Mouse (Mus musculus) T-helper 2 cell (primary cell): ENCODE results near the gene H1f0.

Source experiments
- in situ Hi-C: fragments of 300-600 bp; cut with MboI, MseI; formaldehyde crosslinking; loops from one replicate; pipeline ENCODE4 v1.15.1; 2025; ENCODE audit warnings: high pct_unique_total_duplicates

Gene H1f0

DNA sequence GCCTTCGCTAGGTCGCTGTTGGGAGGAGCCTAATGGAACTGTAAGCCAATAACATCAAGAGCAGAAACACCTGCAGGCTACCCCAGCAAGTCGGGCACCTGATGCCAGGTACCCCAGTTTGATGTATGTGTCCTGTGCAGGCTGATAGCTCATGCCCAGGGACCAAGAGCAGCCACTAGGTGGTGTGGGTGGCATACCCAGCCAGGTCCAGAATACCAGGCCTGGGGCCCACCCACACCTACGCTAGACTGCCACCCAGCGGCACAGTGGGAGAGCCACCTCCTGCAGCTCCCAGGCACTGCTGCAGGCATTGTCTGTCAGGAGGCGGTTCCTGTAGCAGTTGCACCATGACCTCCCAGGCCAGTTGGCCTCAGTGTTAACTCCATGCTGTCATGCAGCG, 10.6 kb downstream of the H1f0 start:
- in situ Hi-C loops = no loop called here

DNA sequence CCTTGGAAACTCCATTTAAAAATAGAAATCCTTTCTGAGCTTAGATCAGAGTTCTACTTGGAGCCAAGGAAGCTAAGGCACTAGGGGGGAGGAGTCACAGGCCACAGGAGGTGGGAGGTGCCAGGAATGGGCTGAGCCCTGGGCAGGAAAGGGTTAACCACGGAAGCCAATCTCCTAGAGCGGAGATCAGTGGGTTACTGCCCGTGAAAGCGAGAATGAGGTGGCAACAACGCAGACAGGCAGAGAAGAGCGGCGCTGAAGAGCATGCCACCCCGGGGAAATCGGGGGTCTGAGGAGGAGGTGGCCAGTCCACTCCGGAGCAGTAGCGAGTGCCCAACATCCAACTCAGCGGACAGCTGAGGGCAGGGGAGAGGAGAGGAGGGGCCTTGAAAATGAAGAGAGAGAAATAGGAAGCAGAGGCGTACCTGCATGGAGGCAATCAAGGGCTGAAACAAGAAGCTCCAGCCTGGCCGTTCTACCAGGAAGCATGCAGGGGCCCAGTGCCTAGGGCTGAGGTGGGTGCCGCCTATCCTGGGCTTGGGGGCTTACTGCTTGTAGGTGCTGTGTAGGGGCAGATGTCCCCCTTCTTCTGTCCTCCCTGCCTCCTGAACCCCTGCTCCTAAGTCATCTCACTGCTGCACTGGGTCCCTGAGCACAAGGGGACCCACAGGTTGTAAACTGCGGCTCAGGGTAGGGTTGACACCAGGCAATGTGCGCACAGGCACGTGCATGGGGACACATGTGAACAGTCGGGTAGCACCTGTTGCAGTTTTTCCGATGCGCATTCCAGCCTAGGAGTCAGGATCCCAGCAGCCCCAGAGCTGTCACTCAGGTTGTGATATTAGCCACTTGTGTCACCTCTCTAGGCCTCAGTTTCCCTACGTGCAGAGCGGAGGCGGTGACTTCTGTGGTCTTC, 12.5 kb downstream of the H1f0 start:
- in situ Hi-C loops = no loop called here

DNA sequence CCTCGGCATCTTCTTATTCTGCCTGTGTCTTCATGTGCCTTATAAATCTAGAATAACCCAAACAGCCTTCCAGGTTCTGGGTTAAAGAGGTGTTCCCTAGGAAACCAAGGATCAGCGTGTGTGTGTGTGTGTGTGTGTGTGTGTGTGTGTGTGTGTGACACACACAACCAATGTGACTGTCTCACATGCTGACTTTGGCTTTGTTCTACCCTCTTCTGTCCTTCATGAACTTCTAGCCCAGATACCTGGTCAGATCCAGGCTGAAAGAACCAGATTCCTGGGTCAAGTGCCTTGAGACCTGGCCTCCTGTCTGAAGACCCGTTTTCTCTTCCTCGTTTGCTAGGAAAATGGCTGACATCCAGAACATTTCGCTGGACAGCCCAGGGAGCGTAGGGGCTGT, 13.3 kb downstream of the H1f0 start, which contains the start of gene Galr3:
Gene Galr3, plus strand, starts transcription at position 301 of the 400 bp plus-strand sequence.
- in situ Hi-C loops = no loop called here

DNA sequence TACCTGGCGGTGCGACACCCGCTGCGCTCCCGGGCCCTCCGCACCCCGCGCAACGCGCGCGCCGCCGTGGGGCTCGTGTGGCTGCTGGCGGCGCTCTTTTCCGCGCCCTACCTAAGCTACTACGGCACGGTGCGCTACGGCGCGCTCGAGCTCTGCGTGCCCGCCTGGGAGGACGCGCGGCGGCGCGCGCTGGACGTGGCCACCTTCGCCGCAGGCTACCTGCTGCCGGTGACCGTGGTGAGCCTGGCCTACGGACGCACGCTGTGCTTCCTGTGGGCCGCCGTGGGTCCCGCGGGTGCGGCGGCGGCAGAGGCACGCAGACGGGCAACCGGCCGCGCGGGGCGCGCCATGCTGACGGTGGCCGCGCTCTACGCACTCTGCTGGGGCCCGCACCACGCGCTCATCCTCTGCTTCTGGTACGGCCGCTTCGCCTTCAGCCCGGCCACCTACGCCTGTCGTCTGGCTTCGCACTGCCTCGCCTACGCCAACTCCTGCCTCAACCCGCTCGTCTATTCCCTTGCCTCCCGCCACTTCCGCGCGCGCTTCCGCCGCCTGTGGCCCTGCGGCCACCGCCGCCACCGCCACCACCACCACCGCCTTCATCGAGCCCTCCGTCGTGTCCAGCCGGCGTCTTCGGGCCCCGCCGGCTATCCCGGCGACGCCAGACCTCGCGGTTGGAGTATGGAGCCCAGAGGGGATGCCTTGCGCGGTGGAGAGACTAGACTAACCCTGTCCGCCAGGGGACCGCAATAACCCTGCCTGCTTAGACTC, 14.7 kb downstream of the H1f0 start:
- in situ Hi-C loops = no loop called here

DNA sequence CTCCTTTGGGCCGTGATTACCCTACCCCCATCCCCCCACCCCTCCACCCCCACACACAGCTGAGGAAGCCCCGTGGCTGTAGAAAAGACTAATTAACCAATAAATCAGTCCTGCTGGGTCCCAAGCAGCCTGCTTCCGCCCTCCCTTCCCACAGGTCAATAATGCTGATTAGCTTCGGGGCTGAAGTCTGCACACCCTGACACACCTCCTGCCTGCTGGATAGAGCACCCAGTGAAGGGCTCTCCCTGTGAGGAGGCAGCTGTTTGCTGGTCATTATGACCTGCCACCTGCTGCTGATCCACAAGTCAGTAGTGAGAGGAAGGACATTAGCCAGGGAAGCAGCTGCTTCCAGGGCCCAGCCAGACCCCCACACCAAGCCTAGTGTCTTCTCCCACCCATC, 16.6 kb downstream of the H1f0 start:
- in situ Hi-C loops = no loop called here

DNA sequence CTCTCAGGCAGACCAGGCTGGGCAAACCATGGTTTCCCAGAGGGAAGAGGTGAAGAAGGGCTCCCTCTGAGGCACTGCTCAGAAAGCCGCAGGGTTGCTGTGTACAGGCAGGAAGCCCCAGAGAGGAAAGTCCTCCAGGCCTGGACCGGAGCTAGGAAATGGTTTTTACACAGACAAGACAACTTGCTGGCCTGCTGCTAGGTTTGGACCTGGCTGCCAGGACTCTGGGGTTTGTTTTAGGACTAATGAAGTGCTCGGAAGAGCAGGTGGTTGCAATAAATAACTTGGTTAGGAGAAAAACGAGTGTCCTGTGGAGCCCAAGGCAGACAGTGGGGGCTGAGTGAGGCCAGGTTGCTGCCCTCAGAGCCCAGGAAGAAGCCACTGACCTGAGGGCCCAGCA, 19.9 kb downstream of the H1f0 start:
- in situ Hi-C loops = no loop called here

DNA sequence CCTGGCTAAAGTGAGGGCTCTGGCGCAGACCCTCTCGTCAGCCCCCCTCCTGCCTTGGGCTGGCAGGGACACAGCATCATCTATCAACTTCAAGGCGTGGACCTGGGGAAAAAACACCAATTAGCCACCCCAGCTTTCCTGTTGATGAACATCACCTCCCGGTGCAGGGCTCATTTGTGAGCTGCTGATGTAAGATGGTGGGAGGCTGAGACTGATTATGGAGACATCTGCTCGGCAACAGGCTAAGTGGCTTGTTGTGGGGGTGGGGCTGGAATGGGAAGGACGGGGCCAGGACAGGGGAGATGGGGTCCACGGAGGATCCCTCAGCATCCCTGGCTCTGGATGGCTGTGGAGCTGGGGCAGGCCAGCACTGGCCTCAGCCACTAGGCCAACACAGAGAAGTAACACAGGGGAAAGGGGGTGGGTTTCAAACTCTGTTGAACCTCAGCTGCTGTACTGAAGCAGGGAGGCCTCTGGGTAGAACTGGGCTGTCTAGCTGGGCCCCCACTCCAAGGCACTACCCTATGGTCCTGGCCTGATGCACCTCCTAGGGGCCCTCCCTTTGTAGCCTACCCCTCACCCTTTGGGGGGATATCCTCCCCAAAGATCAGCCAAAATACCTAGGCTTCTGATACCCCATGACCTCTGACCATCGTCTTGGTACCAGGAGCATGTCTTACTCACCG, 22.1 kb downstream of the H1f0 start:
- in situ Hi-C loops = no loop called here

DNA sequence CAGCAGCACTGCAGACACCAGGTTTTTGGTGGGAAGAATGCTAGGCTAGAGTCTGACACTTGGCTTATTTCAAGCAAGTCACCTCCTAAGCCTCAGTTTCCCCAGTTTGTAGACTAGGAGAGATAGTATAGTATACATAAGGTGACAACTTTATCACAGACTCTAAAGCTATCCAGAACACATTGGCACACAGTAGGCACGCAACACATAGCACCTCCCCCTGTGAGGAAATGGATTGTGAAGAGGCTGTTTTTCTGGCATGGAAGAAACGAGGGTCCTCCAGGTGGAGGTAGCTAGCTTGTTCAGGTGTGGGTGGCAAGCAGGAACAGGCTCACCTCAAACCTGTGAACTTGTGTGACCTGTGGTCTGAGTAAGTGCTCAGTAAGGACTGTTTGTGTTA, 22.7 kb downstream of the H1f0 start:
- in situ Hi-C loops = no loop called here

DNA sequence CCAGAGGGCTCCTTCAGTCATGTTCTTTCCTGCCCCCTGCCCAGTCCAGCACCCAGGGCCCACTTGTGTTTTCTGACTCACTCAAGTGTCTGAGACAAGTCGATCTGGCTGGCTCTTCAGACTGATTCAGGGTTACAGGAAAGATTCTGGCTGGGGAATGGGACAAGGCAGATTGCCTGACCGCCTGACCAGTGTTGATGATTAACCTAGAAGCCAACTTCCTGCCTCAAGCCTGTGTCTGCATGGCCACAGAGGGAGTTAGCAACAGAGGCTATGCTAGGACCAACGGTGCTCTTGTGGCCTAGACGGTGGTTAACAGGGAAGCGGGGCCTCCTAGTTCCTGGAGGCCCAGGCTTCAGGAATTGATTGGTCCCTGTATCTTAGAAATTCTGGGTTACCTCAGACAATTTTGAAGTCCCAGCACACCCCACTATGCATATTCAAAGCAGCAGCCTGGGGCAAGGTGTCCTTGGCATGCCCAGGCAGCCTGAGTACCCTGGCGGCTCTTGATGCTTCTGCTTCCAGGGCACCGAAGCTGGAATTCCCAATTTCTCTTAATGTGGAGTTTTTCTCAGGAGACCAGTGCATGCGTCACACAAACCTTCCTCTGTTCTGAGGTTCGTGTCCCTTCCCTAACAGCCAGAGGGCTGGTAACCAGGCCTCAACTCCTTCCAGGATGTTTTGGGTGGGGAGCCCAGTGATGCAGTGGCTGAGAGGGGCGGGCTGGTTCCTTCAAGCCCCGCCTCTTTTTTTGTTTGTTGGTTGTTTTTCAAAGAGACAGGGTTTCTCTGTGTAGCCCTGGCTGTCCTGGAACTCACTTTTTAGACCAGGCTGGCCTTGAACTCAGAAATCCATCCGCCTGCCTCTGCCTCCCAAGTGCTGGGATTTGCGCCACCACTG, 23.5 kb downstream of the H1f0 start:
- in situ Hi-C loops = no loop called here

DNA sequence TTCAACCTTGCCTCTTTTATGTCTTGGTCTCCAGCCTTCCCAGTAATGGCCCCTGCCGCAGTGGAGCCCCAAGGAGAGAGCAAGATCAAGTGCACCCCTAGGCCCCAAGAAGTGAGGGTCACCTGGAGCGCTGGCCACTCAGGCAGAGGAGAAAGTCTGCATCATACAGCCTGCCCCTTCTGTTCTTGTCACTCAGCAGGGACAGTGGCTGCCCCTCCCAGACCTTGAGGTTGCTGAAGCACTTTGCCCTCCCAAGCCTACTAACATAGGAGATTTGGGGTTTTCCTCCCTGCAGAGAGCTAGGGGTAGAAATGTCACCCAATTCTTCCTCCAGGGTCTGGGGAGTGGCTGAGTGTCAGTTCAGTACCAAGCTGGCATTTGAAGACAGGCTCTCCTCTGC, 24.1 kb downstream of the H1f0 start:
- in situ Hi-C loops = no loop called here

DNA sequence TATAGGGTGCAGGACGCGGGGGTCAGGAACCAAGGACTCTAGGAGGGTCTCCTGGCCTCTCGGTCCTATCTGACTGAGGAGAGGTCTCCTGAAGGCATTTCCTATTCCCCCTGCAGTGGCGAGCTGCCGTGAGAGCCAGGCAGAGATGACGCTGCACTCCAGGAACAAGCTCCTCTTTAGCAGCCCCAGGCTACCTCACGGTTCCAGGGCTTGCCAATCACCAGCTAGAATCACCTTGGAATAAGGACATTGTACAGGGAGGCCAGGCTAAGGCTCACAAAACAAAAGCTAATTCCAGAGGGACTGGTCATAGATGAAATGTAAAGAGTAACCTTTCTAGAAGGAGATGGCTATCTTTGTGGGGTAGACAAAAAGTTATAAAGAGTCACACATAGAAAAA, 28.4 kb downstream of the H1f0 start:
- in situ Hi-C loops = no loop called here

DNA sequence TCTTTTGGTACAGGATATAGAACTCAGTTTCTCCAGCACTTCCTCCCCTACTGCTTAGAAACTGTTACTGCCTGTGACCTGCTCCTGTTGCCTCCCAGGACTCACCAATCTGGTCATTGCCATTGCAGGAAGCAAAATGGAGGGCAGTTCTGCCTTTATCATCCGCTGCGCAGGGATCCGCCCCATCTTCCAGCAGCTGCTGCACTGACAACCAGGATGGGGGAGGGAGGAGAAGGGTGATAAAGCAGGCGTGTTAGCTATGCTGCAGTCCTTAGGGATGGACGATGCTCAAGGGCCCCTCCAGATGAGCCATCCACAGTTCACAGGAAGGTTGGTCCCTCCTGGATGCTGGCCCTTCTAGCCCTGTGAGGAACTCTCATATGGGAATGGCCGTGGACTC, 29.6 kb downstream of the H1f0 start:
- in situ Hi-C loops = no loop called here

DNA sequence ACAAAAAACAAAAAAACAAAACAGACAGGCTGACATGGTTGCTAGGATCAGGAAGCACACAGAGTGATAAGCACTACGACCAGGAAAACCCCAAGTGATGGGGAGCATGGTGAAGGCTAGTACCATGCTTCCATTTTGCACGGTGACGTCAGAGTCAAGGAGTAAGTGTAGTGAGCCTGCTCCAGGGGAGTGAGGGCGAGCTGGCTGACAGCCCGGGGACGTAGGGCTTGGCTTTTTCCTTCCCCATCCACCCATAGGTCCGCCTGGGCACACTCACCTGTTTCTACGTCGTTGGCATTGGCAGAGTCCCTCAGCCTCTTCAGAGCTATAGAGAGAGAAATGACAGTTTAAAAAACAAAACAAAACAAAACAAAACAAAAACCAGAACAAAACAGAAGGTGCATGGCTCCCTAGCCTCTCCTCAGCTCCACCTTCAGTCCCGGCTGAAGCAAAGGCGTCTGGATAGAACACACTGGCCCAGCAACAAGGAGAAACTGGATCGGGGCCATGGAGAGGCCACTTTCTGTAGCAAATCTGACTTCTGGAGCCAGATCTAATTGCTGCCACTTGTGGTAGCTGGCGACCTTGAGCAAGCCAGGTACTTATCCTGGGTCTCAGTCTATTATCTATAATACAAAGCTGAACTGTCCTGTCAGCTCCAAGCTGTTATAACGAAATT, 32.8 kb downstream of the H1f0 start:
- in situ Hi-C loops = no loop called here

DNA sequence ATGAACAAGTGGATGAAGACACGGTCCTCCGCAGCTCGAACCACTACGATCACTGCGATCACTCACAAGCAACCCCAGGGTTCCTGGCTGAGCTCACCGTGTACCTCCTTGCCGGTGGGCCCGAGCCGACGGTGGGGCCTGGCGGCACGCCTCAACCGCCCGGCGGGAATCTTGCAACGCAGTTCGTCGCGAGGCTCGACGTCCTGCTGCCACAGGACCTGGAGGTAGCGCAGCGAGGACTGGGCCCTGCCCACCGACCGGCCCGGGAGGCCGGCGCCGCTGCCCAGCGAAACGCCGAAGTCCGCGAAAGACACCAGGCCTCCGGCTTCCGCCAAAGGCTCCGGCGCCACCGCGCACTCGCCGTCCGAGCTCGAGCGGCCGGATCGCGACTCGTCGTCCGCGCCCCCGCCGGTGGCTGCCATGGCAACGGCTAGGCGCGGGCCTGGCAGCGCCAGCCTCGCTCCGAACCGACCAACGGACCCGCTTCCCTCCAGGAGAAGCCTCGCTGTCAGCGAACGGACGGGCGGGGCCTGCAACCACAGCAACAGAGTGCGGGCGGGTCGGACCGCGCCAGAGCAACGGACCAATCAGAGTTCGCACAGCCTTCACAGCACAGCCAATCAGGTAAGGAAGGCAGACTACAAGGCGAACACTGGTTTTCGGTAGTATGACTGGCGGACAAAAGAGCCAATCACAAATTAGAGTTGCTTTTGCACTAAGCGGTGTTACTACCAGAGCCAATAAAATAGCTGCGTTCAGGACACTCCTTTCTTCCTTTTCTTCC, 34.3 kb downstream of the H1f0 start, which contains the start of gene Ankrd54:
Gene Ankrd54, minus strand, starts transcription at position 518 of the 784 bp plus-strand sequence.
- in situ Hi-C loops = no loop called here

DNA sequence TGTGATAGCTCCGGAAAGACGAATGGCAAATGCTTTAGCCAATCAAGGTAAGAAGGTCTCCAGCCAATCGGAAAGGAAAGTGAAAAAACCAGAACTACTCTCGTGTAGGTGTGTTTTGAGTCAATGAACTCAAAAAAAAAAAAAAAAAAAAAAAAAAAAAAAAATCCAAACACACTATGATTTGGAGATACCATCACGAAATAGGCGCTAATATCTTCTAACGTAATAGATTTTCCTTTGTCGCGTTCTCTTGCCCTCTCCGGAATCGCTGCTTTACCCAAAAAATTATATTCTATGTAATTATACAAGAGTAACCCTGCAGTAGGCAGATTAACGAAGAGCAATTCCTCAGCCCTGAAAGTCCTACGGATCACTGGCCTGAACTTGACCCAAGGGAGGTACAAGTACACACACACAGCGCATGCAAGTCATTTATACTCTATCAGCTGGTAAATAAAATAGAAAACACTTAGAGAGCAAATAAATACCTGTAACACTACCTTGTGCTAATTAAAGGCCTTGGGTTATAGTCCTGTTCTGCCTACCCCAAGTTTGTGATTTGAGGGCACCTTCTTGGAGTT, 35.0 kb downstream of the H1f0 start:
- in situ Hi-C loops = no loop called here

DNA sequence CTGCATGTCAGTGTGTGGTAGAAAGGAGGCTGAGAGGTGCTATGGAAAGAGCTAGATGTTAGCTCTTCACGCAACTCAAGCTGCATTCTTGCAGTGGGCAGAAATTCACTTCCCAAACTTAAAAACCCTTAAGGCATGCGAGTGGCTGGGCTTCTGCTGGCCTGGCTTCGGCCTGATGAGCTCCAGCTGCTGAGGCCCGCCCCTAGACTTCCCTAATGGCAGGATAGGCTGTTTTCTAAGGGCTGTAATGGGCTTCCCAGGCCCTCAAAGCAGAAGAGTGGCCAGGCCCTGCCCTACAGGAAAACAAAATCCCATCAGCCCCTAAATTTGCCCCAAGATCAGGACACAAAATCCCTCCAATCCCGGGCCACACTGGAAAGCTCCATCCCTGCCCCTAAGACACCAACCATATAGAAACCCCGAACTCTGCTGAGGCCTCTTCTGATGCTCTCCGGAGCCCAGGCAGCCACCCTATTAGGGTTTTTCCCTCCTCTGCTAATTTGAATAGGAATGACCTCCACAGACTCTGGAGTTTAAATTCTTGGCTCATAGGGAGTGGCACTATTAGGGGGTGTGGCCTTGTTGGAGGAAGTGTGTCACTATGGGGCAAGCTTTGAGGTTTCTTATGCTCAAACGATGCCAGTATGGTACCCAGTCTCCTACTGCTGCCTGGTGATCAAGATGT, 37.0 kb downstream of the H1f0 start:
- in situ Hi-C loops = no loop called here

DNA sequence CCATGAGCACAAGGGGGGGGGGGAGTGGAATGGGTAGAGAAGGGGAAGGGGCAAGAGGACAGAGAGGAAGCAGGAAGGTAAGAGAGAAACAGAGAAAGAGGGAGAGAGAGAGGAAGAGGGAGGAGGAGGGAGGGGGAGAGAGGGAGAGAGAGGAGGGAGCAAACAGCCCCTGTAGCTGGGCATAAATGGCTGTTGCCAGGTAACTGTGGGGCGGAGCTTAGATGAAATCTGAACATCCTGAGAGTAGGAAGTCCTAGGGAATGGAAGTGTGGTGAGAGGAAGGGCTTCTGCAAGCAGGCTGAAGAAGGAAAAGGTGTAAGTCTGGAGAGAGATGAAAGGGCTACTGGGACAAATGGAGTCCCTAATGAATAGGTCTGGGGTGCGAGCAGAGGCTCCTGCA, 38.0 kb downstream of the H1f0 start:
- in situ Hi-C loops = no loop called here

DNA sequence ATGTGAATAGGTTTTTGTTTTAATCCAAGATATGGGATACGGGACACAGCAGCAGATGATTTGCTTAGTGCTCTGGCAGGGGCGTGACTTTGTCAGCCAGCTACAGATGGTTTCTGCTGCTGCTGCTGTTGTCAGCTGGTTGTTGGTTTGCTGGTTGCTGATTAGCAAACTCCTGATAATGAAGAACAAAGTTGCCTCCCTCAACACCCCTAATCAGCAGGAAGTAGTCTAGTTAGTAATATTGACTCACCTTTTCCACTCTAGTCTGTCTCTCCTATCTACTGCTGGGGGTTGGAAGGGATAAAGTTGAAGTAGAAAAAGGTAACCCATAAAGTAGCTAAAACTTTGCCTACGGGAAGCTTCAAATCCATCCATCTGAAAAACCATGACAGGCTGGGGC, 39.4 kb downstream of the H1f0 start:
- in situ Hi-C loops = no loop called here

DNA sequence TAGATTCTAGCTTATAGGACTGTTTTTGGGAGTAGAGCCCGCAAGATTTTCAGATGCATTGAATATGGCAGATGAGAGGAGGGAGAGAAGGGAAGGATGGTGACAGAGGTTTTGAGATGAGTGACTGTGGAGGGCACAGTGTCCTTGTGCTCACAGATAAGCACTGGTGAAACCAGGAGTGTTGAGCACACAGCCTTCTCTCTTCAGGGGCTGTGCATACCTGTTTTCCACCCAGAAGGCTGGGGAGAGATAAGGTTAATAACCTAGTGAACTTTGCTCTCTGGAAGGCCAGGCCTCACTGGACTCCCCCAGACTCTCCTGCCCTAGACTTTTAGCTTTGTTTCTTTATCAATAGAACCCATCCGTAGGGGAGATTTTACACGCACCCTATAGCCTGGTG, 40.2 kb downstream of the H1f0 start:
- in situ Hi-C loops = no loop called here
